Mouse (Mus musculus) thymus, postnatal 14 days (tissue): ENCODE measurements at regions not wholly inside any gene's neighbourhood (a gene's known extent, or its start where the extent isn't known, plus 50 kb on each side); places are given as distances from the start of the nearest gene placed in this dataset.

Source experiments
- DNase-seq: peaks from one replicate; pipeline ENCODE4 v3.0.0; 2021

GRCm38 (mm10) chrX:106985684-106986083 is 65.3 kb downstream of the Lpar4 start:
- DNase-seq = no peak

DNA sequence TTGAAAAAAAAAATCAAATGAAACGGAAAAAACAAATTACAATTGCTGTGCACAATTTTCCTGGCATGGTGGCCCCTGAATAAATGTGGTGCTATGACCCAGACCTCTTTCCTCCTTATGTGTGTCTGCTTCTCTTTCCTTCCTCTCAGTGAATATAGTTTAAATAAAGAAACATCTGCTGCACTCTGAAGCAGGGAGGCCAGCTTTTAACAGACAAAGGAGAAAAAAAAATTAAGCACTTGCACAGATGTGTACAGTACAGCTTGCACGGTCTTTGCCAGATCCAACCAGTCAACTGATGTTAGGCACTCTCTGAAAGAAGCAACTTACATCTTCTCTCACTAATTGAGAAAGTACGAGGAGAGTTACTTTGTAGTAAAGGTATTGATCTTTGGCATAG is 66.4 kb downstream of the Lpar4 start:
- DNase-seq = peak; percentile 5

DNA sequence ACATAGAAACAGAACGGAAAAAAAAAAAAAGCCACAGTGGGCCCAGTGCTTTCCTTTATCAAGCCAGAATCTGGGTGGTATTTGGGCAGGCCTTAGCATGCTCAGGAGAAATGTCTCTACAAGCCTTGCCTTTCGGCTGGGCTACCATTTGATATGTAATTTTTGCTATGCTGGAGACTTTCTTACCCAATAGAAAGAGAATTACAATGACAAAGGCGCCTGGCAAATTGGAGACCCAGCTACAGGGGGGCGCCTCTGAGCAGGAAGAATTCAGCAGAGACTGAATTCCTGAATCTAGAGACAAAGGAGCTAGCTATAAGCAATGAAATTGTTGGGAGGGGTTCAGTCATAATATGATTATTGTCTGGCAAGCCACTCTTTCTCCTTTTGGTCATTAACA is 67.4 kb downstream of the Lpar4 start:
- peak; percentile 36 for DNase-seq

DNA sequence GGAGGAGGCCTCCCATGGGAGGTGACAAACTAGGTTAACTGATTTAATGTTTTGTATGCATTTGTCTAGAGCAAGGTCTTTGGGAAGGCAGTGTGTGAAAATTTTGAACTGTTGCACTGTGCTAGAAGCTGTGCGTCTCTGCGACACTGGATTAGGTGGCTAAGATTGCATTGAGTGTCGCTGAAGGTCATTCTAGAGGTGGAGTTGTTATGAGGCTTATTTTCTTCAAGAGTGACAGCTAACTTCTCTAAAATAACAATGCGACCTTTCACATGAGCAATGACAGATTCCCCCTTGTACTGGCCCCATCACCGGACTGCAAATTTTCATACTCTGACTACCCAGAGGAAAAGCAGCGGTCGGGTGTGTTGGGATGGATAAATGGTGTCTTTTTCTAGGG is 83.8 kb upstream of the P2ry10 start:
- DNase-seq = no peak

- DNase-seq = no peak
These were observed 79.3 kb upstream of the P2ry10 start for GRCm38 (mm10) chrX:107008968-107009367.

DNA sequence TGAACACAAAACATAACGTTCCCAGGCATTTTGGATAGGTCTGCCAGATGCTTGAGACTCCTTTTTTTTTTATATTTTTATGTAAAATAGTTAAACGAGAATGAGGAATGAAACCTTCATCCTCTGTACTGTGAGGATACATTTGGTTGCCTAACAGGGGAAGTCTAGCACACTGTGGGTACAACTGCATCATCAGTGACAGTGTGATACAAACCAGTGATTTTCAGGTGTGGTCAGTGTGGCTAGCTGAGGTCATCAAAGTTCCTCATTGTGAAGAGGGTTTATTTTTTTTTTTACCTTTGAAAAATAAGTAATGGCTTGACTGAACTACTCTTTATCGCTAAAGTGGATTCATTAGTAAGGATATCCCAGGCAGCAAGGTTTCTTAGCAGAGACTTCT is 75.7 kb upstream of the P2ry10 start:
- DNase-seq = no peak

DNA sequence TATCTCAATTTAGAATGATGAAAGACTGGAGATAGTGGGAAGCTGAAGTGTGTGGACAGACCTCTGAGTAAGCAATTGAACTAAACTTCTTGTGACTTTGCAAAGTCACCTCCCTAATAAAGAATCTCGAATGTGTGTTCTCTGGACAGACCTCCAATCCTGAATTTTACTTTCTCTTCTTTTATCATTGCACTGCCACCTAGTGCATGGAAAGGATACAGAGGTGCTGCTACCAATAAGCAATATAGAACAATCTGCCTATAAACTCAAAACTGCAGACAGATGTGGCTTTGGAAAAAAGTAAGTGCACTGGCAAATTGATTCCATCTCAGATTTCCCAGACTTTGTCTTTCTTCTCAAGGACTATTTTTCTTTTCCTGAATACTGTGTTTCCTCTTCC is 73.0 kb upstream of the P2ry10 start:
- peak; percentile 42 for DNase-seq

DNA sequence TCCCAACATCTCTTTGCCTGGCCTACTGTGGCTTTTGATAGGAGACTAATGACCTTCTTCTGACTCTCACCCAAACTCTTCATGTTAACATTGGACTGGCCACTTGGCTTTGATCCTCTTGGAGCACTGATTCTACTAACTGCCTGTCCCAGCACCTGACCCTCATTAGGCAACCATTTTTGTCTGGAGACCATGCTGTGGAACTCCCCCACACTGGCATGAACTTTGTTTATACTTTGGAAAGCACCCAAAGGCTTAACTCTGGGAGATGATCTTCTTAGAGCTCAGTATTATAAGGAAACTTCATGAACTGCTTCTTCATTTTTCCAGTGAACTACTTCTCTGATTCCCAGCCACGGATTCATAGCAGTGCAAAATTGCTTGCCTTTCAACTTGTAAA is 56.6 kb upstream of the P2ry10 start:
- DNase-seq = no peak

GRCm38 (mm10) chrX:107038041-107038440 is 50.3 kb upstream of the P2ry10 start:
- DNase-seq = no peak
